Mouse (Mus musculus): ENCODE measurements around the gene Mycl.

The Mycl gene

DNA sequence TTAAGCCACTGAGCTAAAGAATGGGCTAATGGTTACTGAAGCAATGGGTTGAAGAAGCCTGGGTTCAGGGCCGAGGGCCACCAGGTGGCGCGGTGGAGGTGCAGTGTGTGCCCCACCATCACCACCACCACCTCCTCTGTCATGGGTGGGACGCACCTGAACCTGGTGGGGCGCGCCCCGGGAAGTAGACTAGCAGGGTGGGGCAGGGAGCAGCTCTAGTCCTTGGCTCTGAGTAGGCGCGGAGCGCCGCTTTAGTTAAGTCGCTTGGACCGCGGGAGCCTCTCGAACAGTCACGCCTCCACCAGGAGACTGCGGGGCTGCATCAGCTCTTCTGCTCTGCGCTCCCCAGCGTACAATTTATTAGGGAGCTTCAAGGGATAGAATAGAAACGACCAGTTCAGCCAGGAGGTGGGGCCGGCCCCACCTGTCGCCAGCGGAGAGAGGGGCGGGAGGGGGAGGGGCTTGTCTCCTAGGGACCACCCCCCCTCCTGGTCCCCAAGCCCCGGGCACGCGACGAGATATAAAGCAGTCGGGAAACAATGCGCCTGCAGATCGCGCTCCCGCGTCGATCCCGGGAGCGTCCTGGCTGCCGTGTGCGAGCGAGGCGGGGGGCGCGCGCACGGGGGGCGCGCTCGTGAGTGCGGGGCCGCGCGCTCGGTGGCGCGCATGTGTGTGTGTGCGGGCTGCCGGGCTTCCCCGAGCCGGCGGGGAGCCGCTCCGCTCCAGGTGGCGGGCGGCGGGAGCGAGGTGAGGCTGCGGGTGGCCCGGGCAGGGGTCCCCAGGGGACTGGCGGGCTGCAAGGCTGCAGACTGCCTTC is at the start of gene Mycl:
Gene Mycl, plus strand, starts transcription at position 249 of the 817 bp plus-strand sequence.
- DNase-seq (ENCODE audit: low read depth), result no peak

DNA sequence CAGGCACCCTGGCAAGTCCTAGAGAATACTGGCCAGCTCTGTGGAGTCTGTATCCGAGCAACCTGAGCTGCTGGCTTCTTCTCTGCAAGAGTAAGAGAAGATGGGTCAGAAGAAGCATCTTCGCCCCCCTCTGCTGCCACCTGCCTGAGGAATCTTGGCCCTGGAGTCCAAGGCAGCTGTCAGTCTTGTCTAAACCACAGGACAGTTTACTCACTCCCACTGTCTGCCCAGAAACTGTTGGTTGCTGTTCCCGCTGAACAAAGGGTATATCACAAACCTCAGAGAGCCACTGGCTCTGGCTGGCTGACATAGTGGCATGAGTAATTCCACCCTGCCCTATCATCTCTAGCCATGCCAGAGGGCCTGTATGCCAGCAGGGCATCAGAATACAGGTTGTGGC is 48.2 kb upstream of the Mycl start:
- DNase-seq (ENCODE audit: low read depth), result no peak

DNA sequence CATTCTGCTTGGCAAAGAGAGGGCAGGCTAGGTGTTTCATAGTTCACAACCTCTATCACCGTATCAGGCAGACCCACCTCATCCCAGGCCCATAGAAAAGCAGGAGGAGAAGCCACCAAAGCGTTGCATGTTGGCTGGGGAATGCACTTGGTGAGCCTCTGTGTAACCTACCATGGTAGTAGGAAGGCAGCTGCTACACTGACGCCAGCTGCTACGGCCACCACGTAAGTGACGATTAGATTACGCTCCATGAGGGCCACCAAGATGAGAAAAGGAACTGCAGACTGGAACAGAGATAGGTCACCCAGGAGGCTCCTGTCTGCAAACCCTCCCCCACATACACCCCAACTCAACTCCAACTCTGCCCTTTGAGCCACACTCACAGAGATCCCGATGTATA is 46.4 kb upstream of the Mycl start:
- DNase-seq (ENCODE audit: low read depth), result no peak

DNA sequence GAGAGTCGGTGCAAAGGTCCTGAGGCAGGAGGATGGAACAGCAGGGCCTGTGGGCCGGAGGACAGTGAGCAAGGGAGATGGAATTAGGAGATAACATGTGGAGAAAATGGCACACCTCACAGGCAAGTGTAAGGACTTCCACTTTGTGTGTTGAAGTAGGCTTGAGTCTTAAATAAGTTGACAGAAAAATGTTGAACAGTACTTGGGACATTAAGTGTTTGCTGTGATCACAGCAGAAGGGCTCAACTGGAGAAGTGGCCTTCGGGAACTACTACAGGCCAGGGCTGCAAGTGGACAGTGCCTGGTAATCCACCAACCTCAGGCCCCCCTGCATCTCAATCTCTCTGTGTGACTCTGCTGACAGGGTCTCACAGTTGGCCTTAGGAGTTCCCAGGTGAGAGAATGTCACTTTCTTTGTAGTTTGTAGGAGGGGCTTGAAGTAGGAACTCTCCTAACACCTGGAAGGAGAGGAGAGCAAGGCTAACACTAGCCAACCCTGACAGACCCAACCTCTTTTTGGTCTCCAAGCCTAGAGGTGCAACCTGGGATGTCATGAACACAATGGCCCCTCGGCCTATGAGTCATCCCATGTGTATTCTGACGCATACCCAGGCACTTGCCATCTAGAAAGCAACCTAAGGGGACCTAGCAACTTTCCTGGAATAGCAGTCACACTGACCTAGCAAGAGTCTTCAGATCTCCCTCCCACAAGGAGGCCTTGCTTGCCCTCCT is 40.6 kb upstream of the Mycl start:
- DNase-seq (ENCODE audit: low read depth), result no peak

DNA sequence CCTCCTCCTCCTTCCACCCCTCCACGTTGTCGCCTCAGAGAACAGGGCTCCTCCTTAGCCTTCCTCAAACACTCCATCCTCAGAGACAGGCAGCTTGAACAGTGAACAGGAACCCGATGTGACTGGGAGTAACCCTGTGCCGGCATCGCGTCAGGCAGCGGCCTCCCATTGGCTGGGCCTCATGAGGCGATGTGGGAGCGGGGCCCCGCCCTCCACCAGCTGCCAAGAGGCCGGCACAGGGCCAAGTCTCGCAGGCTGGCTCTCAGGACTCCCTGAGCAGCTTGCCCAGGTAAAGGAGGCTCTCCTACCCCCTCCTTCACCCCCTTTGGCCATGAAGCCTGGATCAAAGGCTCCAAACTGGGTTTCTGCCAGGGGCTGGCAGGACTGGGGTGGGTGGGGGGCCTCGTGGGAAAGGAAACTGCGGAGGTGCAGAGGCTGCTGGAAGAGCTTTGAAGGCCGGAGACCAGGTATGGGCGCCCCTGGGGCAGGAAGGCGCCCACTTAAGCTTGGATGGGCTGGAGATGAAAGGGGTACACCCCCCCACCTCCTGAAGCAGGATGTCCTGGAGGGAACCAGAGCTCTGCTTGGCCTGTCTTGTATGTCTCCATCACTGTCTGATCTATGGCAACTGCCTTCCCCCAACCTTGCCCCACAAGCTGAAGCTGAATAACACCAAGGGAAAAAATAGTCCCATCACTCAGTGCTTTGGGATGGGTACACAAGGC is 39.9 kb upstream of the Mycl start:
- DNase-seq (ENCODE audit: low read depth), result peak; percentile 73

DNA sequence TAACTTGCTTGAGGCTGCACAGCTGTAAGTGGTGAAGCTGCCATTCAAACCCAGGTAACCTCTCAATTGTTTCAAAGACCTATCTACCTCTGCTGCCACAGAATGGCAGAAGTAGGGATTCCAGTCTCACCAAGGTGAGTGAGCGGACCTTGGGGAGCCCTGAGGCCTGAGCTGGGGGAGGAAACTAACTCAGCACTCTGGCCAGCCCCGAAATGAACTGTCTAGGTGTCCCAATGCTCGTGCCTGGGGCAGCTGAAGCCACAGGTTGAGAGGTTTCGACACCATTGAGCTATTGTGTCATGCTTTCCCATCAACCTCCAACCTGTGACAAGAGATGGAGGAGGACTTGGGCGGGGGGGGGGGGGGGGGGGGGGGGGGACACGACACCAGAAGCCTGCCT is 39.2 kb upstream of the Mycl start:
- DNase-seq (ENCODE audit: low read depth), result no peak

DNA sequence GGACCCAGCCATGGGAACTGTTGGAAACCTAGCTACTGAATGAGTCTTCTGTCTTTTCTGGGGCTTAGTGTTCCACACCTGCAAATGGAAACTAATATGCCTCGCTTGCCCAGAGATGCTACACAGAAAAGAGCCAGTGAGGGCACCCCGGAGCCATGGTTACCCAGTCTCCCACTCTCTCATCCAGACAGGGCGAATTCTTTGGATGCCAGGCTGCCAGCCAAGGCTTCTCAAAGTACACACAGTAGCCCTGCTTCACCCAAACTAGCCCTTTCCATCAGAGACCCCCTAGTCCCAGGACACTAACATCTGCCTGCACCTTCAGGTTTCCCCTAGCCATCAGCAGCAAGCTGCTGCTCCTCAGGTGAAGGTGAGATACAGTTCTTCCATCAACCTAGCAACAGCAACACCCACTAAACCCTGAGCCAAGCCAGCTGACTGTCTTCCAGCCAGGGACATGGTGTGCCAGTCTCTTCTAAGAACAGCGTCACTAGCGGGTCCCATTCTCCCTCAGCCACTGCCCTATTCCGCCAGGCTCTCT is 36.9 kb upstream of the Mycl start:
- DNase-seq (ENCODE audit: low read depth), result no peak

DNA sequence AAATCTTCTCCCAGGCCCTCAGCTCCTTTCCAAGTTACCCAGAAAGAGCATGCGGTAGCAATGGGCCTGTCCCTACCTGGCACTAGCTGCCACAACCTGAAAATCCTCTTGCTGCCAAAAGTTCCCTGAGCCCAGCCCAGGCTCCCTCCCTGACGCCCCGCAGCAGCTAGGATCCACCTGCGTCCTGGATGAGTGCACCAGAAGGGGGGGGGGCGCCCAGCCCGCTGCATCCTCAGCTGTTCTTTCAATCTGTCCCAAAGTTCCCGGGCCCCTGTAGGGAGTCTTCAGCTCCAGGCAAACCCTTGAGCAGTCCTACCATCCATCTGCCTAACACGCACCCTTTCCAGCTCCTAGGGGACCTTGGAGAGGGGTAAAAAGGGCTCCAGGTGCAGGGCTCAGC is 35.6 kb upstream of the Mycl start:
- no peak for DNase-seq (ENCODE audit: low read depth)

DNA sequence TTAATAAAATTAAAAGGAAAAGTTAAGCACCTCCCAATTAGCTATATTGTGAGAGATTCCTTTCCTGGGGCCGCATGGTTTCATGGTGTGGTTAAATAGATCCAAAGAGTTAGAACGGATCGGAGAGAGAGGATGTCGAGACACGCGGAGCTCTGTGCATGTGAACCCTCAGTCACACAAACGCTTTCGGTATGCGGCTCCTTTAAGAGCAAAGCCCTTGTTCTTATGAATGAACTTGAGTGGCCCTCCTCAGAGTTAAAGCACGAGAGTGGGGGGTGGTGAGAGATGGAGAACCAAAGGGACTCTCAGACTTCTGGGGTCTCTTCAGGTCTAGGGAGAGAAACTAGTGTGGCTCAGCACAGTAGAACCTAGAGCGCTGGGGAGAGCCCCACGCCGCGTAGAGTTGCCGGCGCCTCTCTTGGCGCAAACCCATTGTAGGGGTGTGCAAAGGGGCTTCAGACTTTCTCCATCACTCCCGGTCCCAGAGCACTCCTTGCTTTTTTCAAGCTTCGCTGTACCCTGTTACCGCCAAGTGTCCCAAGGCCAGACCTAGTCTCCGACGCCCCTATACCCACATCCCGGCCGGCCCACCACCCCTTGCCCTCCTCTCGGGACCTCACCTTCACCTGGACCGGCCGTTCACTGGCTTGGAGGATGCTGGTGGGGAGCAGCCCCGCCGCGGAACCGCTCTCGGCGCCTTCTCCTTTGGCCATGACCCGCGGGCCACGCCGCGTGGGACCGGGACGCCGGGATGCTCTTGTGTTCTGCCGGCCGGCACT is 34.9 kb upstream of the Mycl start:
- no peak for DNase-seq (ENCODE audit: low read depth)

DNA sequence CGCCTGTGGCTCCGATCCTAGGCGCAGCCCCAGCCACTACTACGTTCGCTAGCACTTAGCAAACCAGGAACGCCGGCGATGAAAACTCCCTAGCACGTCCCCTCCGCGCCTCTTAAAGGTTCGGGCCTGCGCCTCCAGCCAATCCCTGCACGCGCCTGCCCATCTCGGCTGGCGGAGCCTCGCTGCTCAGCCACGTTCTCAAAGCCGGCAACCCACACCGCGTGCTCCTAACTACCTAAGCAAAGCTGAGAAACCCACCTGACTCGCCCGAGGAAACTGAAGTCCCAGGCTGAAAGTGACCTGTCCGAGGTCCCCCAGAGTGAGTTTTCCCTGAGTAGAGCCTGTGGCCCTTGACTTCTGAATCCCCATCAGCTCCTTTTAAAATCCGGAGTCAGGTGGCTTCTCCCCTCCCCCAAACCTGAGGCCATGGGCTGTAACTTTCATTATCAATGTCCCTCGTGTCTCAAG is 34.3 kb upstream of the Mycl start, which contains the start of gene Mfsd2a:
Gene Mfsd2a, minus strand, starts transcription at position 89 of the 468 bp plus-strand sequence.
- peak; percentile 42 for DNase-seq (ENCODE audit: low read depth)

DNA sequence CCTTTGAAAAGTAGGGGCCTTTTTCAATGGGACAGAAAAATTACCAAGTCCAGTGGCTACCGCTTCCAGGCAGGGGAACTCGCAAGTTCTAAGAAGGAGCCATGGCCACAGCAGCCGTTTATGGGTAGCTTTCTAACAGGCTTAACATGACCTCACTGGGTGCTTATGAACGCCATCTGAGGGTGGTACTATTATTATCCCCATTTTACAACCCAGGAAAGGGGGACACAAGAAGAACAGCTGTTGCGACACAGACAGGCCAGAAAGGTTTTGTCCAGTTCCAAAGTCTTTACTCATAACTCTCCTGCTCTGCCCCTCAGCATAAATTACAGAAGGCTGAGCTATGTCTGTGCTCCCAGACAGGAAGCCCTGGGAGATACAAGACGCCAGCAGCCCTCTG is 33.9 kb upstream of the Mycl start:
- DNase-seq (ENCODE audit: low read depth), result no peak

DNA sequence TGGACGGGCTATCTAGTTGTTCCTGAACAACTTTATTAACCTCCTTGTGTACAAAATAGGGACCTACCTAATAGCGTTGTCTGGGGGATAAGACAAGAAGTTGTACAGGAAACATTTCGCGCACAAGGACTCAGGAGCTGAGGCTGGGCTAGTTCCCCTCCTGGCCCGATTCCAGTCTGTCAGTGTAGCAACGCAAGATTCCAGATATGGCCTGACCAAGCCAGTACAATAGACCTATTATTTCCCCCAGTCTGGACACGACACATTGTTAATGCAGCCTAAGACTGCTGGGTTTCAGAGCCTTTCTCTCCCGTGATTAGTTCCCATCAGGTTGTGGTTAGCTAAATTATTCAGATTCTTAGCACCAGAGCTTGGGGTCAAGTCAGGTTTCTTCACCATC is 32.7 kb upstream of the Mycl start:
- DNase-seq (ENCODE audit: low read depth), result no peak

DNA sequence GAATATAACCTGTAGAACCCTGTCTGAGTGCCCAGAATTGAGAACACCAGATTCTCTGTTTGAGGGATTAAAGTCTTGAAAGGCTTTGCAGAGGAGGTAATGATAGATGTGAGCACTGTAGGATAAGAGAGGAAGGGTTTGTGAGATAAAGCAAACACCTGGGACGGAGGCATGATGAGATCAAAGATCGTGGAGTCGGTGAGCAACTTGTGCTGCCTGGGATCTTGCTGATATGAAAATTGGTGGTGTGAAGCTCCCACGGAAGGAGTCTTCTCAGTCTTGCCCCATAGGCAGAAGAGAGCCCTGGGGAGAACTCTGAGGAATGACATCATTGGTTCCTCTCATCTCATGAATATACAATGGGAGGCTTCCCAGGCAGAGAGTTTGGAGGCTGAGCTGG is 27.3 kb upstream of the Mycl start:
- DNase-seq (ENCODE audit: low read depth), result no peak

DNA sequence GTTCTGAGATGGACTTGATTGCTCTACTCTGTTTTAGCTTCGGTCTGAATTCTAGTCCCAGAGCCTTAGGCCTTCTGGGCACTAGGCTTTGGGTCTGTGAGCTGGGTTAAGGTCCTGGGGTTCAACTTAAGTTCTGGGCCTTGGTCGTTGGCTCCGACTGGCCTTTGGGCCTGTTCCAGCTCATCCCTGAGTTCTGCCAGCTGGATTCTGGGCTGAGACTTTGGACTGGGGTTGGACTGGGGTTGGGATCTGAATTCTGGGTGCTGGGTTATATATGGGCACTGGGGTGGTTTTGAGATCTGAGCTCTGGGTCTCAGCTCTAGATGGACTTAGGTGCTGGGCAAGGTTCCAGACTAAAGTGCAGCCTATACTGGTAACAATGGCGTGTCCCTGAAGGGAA is 24.3 kb upstream of the Mycl start:
- no peak for DNase-seq (ENCODE audit: low read depth)

DNA sequence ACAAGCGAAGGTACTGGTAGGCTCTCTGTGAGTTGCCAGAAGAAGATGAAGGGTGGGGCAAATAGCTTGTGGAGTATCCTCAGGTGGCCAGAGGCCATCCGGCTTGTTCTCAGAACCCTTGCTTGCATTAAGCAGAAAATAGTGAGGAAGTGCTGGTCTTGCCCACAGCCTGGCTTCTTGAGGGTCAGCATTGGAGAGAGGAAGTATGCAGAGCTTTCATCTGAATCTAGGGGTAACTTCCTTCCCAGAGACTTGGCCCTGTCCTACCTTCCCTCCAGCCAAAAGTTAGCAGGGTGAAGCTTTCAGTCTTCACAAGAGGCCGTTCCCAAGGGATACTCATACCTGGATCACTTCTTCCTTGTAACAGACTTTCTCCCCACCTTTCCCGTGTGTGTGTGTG is 23.8 kb upstream of the Mycl start:
- no peak for DNase-seq (ENCODE audit: low read depth)

DNA sequence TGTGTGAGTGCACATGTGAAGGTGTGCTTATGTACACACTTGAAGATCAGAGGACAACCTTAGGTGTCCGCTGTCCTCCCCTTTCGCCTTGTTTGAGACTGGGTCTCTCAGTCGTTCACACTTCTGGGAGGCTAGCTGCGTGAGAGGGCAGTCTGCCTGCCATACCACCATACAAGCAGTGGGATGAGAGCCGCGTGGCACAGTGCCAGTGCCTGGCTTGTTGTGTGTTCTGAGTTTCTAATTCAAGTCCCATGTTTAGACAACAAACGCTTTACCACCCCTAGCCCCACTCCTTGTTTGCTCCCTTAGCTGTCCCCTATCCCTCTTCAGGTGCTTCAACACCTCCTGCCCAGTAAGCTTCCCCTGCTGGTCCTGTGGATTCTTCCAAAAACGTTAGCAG is 23.4 kb upstream of the Mycl start:
- DNase-seq (ENCODE audit: low read depth), result no peak

DNA sequence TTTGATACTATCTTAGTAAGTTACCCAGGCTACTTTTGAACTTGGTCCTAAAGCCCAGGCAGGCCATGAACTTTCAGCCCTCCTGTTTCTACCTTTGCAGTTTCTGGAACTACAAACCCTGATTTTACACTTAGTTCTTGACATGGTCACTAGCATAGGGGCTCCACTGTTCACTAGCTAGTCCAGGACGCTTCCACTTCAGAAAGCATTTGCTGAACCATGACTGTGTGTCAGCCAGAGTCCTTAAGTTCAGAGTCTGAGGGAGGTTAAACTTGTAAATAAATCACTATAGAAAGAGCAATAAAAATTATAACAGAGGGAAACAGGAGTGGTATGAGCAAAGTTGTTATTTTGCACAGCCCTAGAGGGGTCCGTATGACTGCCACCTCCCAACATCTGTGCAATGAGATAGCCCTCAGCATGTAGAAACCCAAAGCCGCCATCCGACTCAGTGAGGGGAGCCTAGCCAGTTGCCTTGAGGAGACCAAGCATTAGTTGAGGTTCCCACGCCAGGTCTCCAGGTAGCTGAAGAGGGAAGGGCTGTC is 20.4 kb upstream of the Mycl start:
- DNase-seq (ENCODE audit: low read depth), result no peak

DNA sequence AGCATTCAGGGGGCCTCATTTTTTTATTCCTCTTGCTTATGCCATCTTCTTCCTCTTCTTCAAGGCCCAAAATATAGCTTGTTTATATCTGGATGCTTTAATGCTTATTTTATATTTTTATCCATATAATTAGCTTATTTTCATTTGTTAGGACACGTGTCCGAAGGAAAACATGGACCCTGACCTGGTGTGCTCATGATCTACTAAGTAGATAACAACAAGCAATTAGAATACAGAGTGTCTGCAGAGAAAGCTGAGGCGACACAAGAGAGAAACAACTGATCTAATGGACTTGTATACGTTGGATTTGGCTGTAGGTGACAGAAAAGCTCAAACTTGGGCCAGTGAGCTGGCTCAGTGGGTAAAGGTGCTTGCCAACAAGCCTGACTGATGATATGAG is 18.6 kb upstream of the Mycl start:
- DNase-seq (ENCODE audit: low read depth), result no peak

DNA sequence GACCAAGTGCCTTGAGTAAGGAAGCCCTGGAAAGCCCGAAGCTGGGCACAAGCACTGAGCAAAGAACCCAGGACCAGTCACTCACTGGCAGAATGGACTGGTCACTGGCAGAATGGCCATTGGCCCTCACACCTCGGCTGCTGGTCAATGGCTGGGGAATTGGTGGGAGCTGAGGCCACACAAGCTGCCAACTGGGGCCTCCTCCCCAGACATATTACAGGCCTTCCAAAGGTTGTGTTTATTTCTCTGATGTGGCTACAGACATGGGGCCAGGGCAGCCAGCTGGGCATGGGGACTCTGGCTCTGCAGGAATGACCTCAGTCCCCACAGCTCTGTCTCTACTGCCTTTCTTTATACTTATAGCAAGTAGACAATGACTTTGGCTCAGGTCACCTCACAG is 16.6 kb upstream of the Mycl start:
- no peak for DNase-seq (ENCODE audit: low read depth)

DNA sequence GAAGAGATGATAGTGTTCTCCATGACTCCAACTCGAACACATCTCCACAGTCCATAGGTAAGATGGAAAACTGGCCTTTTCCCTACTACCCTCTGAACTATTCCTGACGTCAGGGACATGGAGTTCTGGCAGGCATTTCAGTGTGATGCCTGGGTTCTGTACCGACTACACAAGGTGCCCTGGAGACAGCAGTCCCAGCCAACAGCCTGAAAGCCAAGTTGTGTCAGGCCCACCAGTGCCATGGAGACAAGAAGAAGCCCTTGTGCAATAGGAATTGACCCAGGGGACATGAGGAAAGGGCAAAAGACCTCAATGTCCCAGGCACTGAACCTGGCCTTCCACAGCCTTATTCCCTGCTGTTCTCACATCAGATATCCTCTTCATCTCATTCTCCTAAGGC is 15.6 kb upstream of the Mycl start:
- DNase-seq (ENCODE audit: low read depth), result no peak

DNA sequence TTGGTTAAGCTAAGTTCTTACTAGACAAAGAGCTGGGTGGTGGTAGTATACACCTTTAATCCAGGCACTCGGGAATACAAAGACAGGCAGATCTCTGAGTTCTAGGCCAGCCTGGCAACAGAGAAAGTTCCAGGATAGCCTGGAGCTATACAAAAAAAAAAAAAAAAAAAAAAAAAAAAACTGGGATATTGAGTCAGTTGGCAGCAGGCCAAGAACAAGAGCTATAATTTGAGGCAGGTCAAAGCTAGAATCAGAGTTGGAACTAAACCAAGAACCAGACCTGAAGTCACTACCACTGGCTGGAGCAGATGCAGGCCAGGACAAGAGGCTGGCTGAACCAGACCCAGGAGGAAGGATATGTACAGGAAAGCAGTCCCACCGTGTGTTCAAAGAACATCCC is 14.8 kb upstream of the Mycl start:
- no peak for DNase-seq (ENCODE audit: low read depth)

Data from fibroblast of lung, adult 2 months (primary cell).